Mouse (Mus musculus): ENCODE measurements around the gene Rpl7l1. TPM values are rescaled to one million over a fixed set of nuclear protein-coding genes. Genes with fewer than 3 reads are reported as not detected.

Gene Rpl7l1
- total and polyA plus RNA-seq, 2 experiments, result 21.6 to 41.2 TPM

- peak; percentile 82 for DNase-seq (ENCODE audit: extremely low read depth, low read depth, low spot score)
These were observed 26.8 kb upstream of the Rpl7l1 start for GRCm38 (mm10) chr17:46809131-46809830.

GRCm38 (mm10) chr17:46808376-46808775 lies 25.9 kb upstream of the Rpl7l1 start:
- TF ChIP-seq POLR2A (IDR thresholded peaks at IDR 0.05; ENCODE audit: extremely low read depth, insufficient read depth, low read length), result no peak
- TF ChIP-seq CTCF (IDR thresholded peaks at IDR 0.05; ENCODE audit: low read depth, low read length), result no peak
- Histone ChIP-seq H3K79me2 (ENCODE audit: control insufficient read depth, insufficient read depth, low read length) (no peaks in the 10 kb centered on the region), H3K36me3 (ENCODE audit: control insufficient read depth, insufficient read depth, low read length) (peaks cover 40% of the 10 kb centered on the region), H3K9ac (ENCODE audit: low read depth, low read length) (no peak overlapping the region), H3K27me3 (ENCODE audit: control insufficient read depth, insufficient read depth, low read length) (no peaks in the 10 kb centered on the region), H3K27ac (replicated peaks; ENCODE audit: insufficient read depth, low read depth, low read length) (no peak overlapping the region), H3K4me3 (ENCODE audit: insufficient read depth, low read depth, low read length) (no peak overlapping the region), H3K4me1 (ENCODE audit: control insufficient read depth, insufficient read depth, low read length) (peaks cover 5% of the 10 kb centered on the region; the same call in 1 of the 2 replicates)
- WGBS, result 90% methylated on average over 10 of the region's 10 CpGs
- DNase-seq (ENCODE audit: extremely low read depth, low read depth, low spot score), result no peak

More at GRCm38 (mm10) chr17:46809131-46809830, 26.8 kb upstream of the Rpl7l1 start:
- Histone ChIP-seq H3K36me3 (ENCODE audit: control insufficient read depth, insufficient read depth, low read length) (peaks cover 39% of the 10 kb centered on the region), H3K27ac (replicated peaks; ENCODE audit: insufficient read depth, low read depth, low read length) (peak overlapping the region; percentile 60), H3K4me1 (ENCODE audit: control insufficient read depth, insufficient read depth, low read length) (peaks cover 5% of the 10 kb centered on the region; the same call in 1 of the 2 replicates), H3K79me2 (ENCODE audit: control insufficient read depth, insufficient read depth, low read length) (no peaks in the 10 kb centered on the region), H3K9ac (ENCODE audit: low read depth, low read length) (0 out of 2 replicates have a peak overlapping the region, but pooled peaks have one; percentile 17), H3K27me3 (ENCODE audit: control insufficient read depth, insufficient read depth, low read length) (no peaks in the 10 kb centered on the region), H3K4me3 (ENCODE audit: insufficient read depth, low read depth, low read length) (no peak overlapping the region)
- TF ChIP-seq POLR2A (IDR thresholded peaks at IDR 0.05; ENCODE audit: extremely low read depth, insufficient read depth, low read length) (no peak), CTCF (IDR thresholded peaks at IDR 0.05; ENCODE audit: low read depth, low read length) (no peak)
- WGBS, result 26% methylated on average over 6 of the region's 6 CpGs

GRCm38 (mm10) chr17:46801761-46802160 lies 19.3 kb upstream of the Rpl7l1 start:
- DNase-seq (ENCODE audit: extremely low read depth, low read depth, low spot score), result no peak
- 89% methylated on average over 6 of the region's 6 CpGs for WGBS
- no peak overlapping the region for H3K9ac ChIP-seq (ENCODE audit: low read depth, low read length)
- no peak overlapping the region for H3K27ac ChIP-seq (replicated peaks; ENCODE audit: insufficient read depth, low read depth, low read length)
- H3K36me3 ChIP-seq (ENCODE audit: control insufficient read depth, insufficient read depth, low read length), result peaks cover 26% of the 10 kb centered on the region
- H3K79me2 ChIP-seq (ENCODE audit: control insufficient read depth, insufficient read depth, low read length), result no peaks in the 10 kb centered on the region
- no peak overlapping the region for H3K4me3 ChIP-seq (ENCODE audit: insufficient read depth, low read depth, low read length)
- TF ChIP-seq CTCF (IDR thresholded peaks at IDR 0.05; ENCODE audit: low read depth, low read length) (no peak), POLR2A (IDR thresholded peaks at IDR 0.05; ENCODE audit: extremely low read depth, insufficient read depth, low read length) (no peak)
- H3K4me1 ChIP-seq (ENCODE audit: control insufficient read depth, insufficient read depth, low read length), result no peaks in the 10 kb centered on the region
- no peaks in the 10 kb centered on the region for H3K27me3 ChIP-seq (ENCODE audit: control insufficient read depth, insufficient read depth, low read length)

GRCm38 (mm10) chr17:46799680-46800079 lies 17.2 kb upstream of the Rpl7l1 start:
- Histone ChIP-seq H3K4me3 (ENCODE audit: insufficient read depth, low read depth, low read length) (no peak overlapping the region), H3K79me2 (ENCODE audit: control insufficient read depth, insufficient read depth, low read length) (no peaks in the 10 kb centered on the region), H3K9ac (ENCODE audit: low read depth, low read length) (no peak overlapping the region), H3K27ac (replicated peaks; ENCODE audit: insufficient read depth, low read depth, low read length) (no peak overlapping the region), H3K4me1 (ENCODE audit: control insufficient read depth, insufficient read depth, low read length) (no peaks in the 10 kb centered on the region), H3K36me3 (ENCODE audit: control insufficient read depth, insufficient read depth, low read length) (peaks cover 19% of the 10 kb centered on the region), H3K27me3 (ENCODE audit: control insufficient read depth, insufficient read depth, low read length) (no peaks in the 10 kb centered on the region)
- WGBS, result 82% methylated on average over 10 of the region's 10 CpGs
- DNase-seq (ENCODE audit: extremely low read depth, low read depth, low spot score), result no peak
- TF ChIP-seq POLR2A (IDR thresholded peaks at IDR 0.05; ENCODE audit: extremely low read depth, insufficient read depth, low read length), result no peak
- TF ChIP-seq CTCF (IDR thresholded peaks at IDR 0.05; ENCODE audit: low read depth, low read length), result no peak

- no peak for DNase-seq (ENCODE audit: extremely low read depth, low read depth, low spot score)
- TF ChIP-seq CTCF (IDR thresholded peaks at IDR 0.05; ENCODE audit: low read depth, low read length), result no peak
- no peak for TF ChIP-seq POLR2A (IDR thresholded peaks at IDR 0.05; ENCODE audit: extremely low read depth, insufficient read depth, low read length)
- 66% methylated on average over 8 of the region's 8 CpGs for WGBS
- Histone ChIP-seq H3K27ac (replicated peaks; ENCODE audit: insufficient read depth, low read depth, low read length) (no peak overlapping the region), H3K9ac (ENCODE audit: low read depth, low read length) (no peak overlapping the region), H3K4me3 (ENCODE audit: insufficient read depth, low read depth, low read length) (no peak overlapping the region), H3K27me3 (ENCODE audit: control insufficient read depth, insufficient read depth, low read length) (no peaks in the 10 kb centered on the region), H3K79me2 (ENCODE audit: control insufficient read depth, insufficient read depth, low read length) (no peaks in the 10 kb centered on the region), H3K36me3 (ENCODE audit: control insufficient read depth, insufficient read depth, low read length) (peaks cover 16% of the 10 kb centered on the region), H3K4me1 (ENCODE audit: control insufficient read depth, insufficient read depth, low read length) (no peaks in the 10 kb centered on the region)
These were observed 14.9 kb upstream of the Rpl7l1 start for GRCm38 (mm10) chr17:46797386-46797785.

GRCm38 (mm10) chr17:46796743-46797142 lies 14.3 kb upstream of the Rpl7l1 start:
- no peak overlapping the region for H3K27ac ChIP-seq (replicated peaks; ENCODE audit: insufficient read depth, low read depth, low read length)
- no peaks in the 10 kb centered on the region for H3K4me1 ChIP-seq (ENCODE audit: control insufficient read depth, insufficient read depth, low read length)
- DNase-seq (ENCODE audit: extremely low read depth, low read depth, low spot score), result no peak
- 94% methylated on average over 4 of the region's 4 CpGs for WGBS
- H3K79me2 ChIP-seq (ENCODE audit: control insufficient read depth, insufficient read depth, low read length), result no peaks in the 10 kb centered on the region
- peaks cover 14% of the 10 kb centered on the region for H3K36me3 ChIP-seq (ENCODE audit: control insufficient read depth, insufficient read depth, low read length)
- no peaks in the 10 kb centered on the region for H3K27me3 ChIP-seq (ENCODE audit: control insufficient read depth, insufficient read depth, low read length)
- TF ChIP-seq CTCF (IDR thresholded peaks at IDR 0.05; ENCODE audit: low read depth, low read length) (no peak), POLR2A (IDR thresholded peaks at IDR 0.05; ENCODE audit: extremely low read depth, insufficient read depth, low read length) (no peak)
- H3K9ac ChIP-seq (ENCODE audit: low read depth, low read length), result no peak overlapping the region
- H3K4me3 ChIP-seq (ENCODE audit: insufficient read depth, low read depth, low read length), result no peak overlapping the region
